Mouse (Mus musculus) ES-Bruce4 (cell line): Measurements from ENCODE around the gene BC030867.

Source experiments
- EP300 ChIP-seq: IDR thresholded peaks from 2 replicates; pipeline ENCODE4 v1.6.1; 2011; ENCODE audit warnings: low read depth, low read length; ENCODE audit not compliant: insufficient read depth
- POLR2A ChIP-seq: IDR thresholded peaks from one replicate; pipeline ENCODE4 v1.8.1; 2011; ENCODE audit warnings: low read length; ENCODE audit not compliant: insufficient read depth

DNA sequence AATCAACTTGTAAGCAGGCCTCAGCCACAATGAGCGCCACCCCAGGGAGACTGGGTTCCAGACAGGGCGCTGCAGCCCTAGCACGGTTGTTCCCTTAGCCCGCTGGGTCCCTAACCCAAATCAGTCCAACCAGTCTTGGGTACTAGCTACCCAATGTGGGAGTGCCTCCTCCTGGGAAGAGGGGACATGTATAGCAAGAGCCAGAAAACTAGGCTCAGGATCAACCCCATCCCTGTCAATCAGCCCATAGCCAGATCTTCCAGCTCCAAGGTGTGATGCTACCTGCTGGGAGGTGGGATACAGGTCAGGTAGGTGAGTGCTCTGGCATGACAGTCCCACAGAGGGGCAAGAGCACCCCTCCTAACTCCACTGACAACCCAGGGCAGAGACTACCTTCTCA lies 41.5 kb downstream of the BC030867 start:
- TF ChIP-seq POLR2A (no peak), EP300 (no peak)
